Mouse (Mus musculus) cerebellum, adult 2 months (tissue): Measurements from ENCODE around the gene Ralb.

Experiments used
- CTCF ChIP-seq: fragments of 200-500 bp; IDR thresholded peaks from 2 replicates; pipeline ENCODE4 v1.5.1; 2011; ENCODE audit warnings: low read depth, mild to moderate bottlenecking, control low read depth, low read length, moderate library complexity, borderline replicate concordance; ENCODE audit not compliant: insufficient read depth
- POLR2A ChIP-seq: fragments of 200-500 bp; IDR thresholded peaks from 2 replicates; pipeline ENCODE4 v1.6.1; 2011; ENCODE audit warnings: low read length, control low read depth, borderline replicate concordance; ENCODE audit not compliant: insufficient read depth

GRCm38 (mm10) chr1:119522726-119523125 lies 18.1 kb upstream of the Ralb start:
- TF ChIP-seq POLR2A = no peak
- no peak for TF ChIP-seq CTCF
